Mouse (Mus musculus): ENCODE measurements at regions not wholly inside any gene's neighbourhood (a gene's known extent, or its start where the extent isn't known, plus 50 kb on each side); places are given as distances from the start of the nearest gene placed in this dataset.

GRCm38 (mm10) chr5:118377402-118377848 lies 132.4 kb downstream of the 2410131K14Rik start:
- H3K9ac ChIP-seq (ENCODE audit: control insufficient read depth, low read depth, low read length, poor library complexity, severe bottlenecking) = no peak overlapping the region
- TF ChIP-seq MAZ (IDR thresholded peaks at IDR 0.05; ENCODE audit: low read depth, low read length) = no peak
- TF ChIP-seq TBP (IDR thresholded peaks at IDR 0.05; ENCODE audit: low read depth, low read length) = no peak
- no peak for TF ChIP-seq CTCF (IDR thresholded peaks at IDR 0.05 in 2 of 3, conservative IDR thresholded peaks at IDR 0.05 in 1 of 3; ENCODE audit: control insufficient read depth in 1 of 3, insufficient read depth in 1 of 3, low read depth in 2 of 3, low read length in 3 of 3, poor library complexity in 1 of 3, severe bottlenecking in 1 of 3)
- TF ChIP-seq GATA1 (IDR thresholded peaks at IDR 0.05; ENCODE audit: low read depth, low read length) = no peak
- no peak for TF ChIP-seq CHD1 (IDR thresholded peaks at IDR 0.05; ENCODE audit: low read depth, low read length)
- TF ChIP-seq POLR2A (IDR thresholded peaks at IDR 0.05; ENCODE audit: control insufficient read depth in 1 of 2, insufficient read depth in 1 of 2, low read depth in 1 of 2, low read length in 2 of 2, poor library complexity in 1 of 2) = no peak
- TF ChIP-seq ZKSCAN1 (IDR thresholded peaks at IDR 0.05; ENCODE audit: low read depth, low read length) = no peak
- TF ChIP-seq TCF12 (IDR thresholded peaks at IDR 0.05; ENCODE audit: low read depth, low read length) = no peak
- TF ChIP-seq E2F4 (IDR thresholded peaks at IDR 0.05; ENCODE audit: borderline replicate concordance, low read depth, low read length) = no peak
- TF ChIP-seq ZC3H11A (IDR thresholded peaks at IDR 0.05; ENCODE audit: low read depth, low read length) = no peak
- TF ChIP-seq NELFE (IDR thresholded peaks at IDR 0.05; ENCODE audit: low read depth, low read length) = no peak
- no peak for TF ChIP-seq POLR2AphosphoS5 (IDR thresholded peaks at IDR 0.05; ENCODE audit: borderline replicate concordance, low read depth, low read length)
- no peak for TF ChIP-seq MEF2A (IDR thresholded peaks at IDR 0.05; ENCODE audit: extremely low read depth, insufficient replicate concordance, low read depth, low read length, poor library complexity, severe bottlenecking)
- no peak for TF ChIP-seq USF1 (IDR thresholded peaks at IDR 0.05; ENCODE audit: low read depth, low read length)
- no peak for TF ChIP-seq MYB (IDR thresholded peaks at IDR 0.05; ENCODE audit: low read depth, low read length)
- TF ChIP-seq SMC3 (IDR thresholded peaks at IDR 0.05; ENCODE audit: low read depth, low read length) = no peak
- TF ChIP-seq HCFC1 (IDR thresholded peaks at IDR 0.05; ENCODE audit: low read depth, low read length) = no peak
- no peak for TF ChIP-seq NRF1 (IDR thresholded peaks at IDR 0.05; ENCODE audit: insufficient read depth, low read depth, low read length, poor library complexity, severe bottlenecking)
- no peak for TF ChIP-seq UBTF (IDR thresholded peaks at IDR 0.05; ENCODE audit: borderline replicate concordance, insufficient read depth, low read depth, low read length)
- no peak for TF ChIP-seq KAT2A (conservative IDR thresholded peaks at IDR 0.05; ENCODE audit: low read depth, low read length)
- H3K27me3 ChIP-seq (ENCODE audit: control insufficient read depth in 1 of 2, insufficient read depth in 2 of 2, low read length in 2 of 2) = no peaks in the 10 kb centered on the region
- no peaks in the 10 kb centered on the region for H3K79me2 ChIP-seq (ENCODE audit: control insufficient read depth, insufficient read depth, low read length, poor library complexity)
- 0 out of 4 replicates have a peak, but pooled peaks cover 0 to 3% of the 10 kb centered on the region in 2 experiments for H3K4me1 ChIP-seq (ENCODE audit: control insufficient read depth in 1 of 2, insufficient read depth in 2 of 2, low read length in 2 of 2)
- no peaks in the 10 kb centered on the region for H3K9me3 ChIP-seq (replicated peaks; ENCODE audit: insufficient read depth, low read length)
- no peak for DNase-seq (ENCODE audit: low read depth, low spot score)
- no peaks in the 10 kb centered on the region for H3K36me3 ChIP-seq (ENCODE audit: control insufficient read depth in 1 of 2, insufficient read depth in 2 of 2, low read length in 2 of 2)
- H3K27ac ChIP-seq (ENCODE audit: control insufficient read depth, low read depth, low read length) = no peak overlapping the region
- no peak overlapping the region for H3K4me3 ChIP-seq (ENCODE audit: control insufficient read depth in 1 of 2, insufficient read depth in 1 of 2, low read depth in 2 of 2, low read length in 2 of 2)
